Mouse (Mus musculus): ENCODE results near the gene Ptprk. TPM values are rescaled to one million over a fixed set of nuclear protein-coding genes. Genes with fewer than 3 reads are reported as not detected.

Gene Ptprk
- polyA plus RNA-seq, 1 experiment from 2014 or later, result 26.4 TPM

DNA sequence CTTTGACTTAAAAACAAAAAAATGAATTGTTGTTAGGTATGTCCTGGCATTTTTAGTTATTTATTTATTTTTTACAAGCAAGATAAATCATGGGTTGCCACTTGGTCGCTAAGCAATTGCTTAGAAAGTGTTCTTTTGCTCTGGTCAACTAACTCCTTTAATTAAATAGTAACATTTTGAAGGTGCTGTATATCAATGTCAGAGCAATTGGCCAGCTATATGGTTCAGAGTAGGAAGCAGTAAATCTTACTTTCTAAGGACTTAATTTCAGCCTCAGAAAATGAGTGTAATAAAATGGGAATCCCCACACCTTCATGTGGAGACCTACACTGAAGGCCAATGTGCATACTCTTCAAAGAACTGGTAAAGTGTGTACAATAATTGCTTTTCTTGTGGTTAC is 300.3 kb downstream of the Ptprk start:
- Histone ChIP-seq H3K9me3 (replicated peaks) (no peaks in the 10 kb centered on the region), H3K4me2 (replicated peaks) (no peak overlapping the region)
- 87% methylated on average over 1 of the region's 1 CpGs for WGBS

DNA sequence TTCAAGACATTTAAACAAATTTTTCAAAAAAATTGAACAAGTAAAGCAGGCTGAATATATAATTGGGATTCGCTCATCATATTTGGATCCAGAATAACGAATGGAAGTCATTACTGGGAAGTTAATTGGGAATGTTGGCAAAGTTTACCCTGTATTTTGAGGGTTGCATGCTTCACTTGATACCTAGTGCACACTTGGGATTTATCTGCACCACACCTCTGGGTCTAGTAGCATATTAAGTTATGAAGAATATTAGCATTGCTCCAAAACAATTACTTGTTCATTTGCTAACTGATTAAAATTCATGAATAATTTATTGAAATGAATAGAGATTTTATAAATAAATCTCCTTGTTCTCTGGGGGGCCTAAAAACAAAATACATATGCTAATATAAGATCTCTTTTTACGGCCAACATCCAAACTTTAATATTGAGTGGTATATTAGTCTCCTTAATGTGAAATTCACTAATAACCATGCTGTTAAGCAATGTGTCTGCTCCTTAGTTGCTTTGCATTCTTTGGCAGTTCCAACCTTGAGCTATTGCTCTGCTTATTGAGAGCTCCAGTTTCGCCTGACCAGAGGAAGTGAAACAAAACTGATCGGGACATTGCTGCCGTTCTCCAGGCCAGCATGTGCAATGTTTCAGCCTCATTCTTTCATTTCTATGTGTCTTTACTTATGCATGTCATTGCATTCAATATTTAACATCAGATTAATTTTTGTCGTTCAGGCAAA is 305.3 kb downstream of the Ptprk start:
- 81% methylated on average over 7 of the region's 7 CpGs for WGBS
- H3K4me1 ChIP-seq, result no peaks in the 10 kb centered on the region
- no peaks in the 10 kb centered on the region for H3K36me3 ChIP-seq
- H3K4me2 ChIP-seq (replicated peaks), result no peak overlapping the region
- H3K9ac ChIP-seq, result no peak overlapping the region
- H3K4me3 ChIP-seq (replicated peaks), result no peak overlapping the region
- ATAC-seq (ENCODE audit: insufficient number of reproducible peaks, low FRiP score, low TSS enrichment, low read depth), result no peak
- H3K9me3 ChIP-seq (replicated peaks), result no peaks in the 10 kb centered on the region
- no peaks in the 10 kb centered on the region for H3K27me3 ChIP-seq
- no peak overlapping the region for H3K27ac ChIP-seq (replicated peaks)

More for the DNA sequence above, 300.3 kb downstream of the Ptprk start:
- Histone ChIP-seq H3K36me3 (no peaks in the 10 kb centered on the region), H3K27ac (replicated peaks) (no peak overlapping the region), H3K27me3 (no peaks in the 10 kb centered on the region), H3K9ac (no peak overlapping the region), H3K4me1 (no peaks in the 10 kb centered on the region), H3K4me3 (replicated peaks) (no peak overlapping the region)
- ATAC-seq (ENCODE audit: insufficient number of reproducible peaks, low FRiP score, low TSS enrichment, low read depth), result no peak

DNA sequence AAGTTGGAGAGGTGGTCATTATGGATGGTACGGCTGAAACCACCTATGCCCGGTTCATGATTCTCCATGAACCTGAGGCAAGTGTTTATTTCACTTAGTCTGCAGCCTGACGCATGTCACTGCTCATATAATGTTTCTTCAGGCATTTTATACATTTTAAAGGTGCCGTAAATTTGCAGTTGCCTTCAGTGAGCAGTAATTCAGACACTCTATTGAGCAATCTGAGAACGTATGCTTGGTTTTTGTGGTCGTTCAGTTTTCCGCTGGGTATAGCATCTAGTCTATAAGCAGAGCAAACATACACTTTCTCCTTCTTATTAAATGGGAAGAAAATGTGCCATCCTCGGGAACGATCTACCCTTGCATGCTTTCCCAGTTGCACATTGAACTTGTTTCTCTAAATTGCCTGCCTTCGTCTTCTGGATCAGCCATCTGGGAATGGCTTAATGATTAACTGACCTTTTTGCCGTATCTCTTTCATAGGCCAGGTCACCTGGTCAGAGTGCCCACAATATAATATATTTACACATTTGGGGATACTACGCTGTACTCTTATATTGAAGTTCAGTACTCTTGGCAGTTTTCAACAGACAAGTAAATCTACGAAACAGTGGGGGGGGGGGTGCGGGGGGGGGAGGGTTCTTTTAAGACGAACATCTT is 313.1 kb downstream of the Ptprk start:
- 75% methylated on average over 15 of the region's 15 CpGs for WGBS
- Histone ChIP-seq H3K4me1 (no peaks in the 10 kb centered on the region), H3K4me3 (replicated peaks) (no peak overlapping the region), H3K9ac (no peak overlapping the region), H3K27ac (replicated peaks) (no peak overlapping the region), H3K4me2 (replicated peaks) (no peak overlapping the region), H3K27me3 (no peaks in the 10 kb centered on the region), H3K9me3 (replicated peaks) (no peaks in the 10 kb centered on the region), H3K36me3 (no peaks in the 10 kb centered on the region)
- no peak for ATAC-seq (ENCODE audit: insufficient number of reproducible peaks, low FRiP score, low TSS enrichment, low read depth)

DNA sequence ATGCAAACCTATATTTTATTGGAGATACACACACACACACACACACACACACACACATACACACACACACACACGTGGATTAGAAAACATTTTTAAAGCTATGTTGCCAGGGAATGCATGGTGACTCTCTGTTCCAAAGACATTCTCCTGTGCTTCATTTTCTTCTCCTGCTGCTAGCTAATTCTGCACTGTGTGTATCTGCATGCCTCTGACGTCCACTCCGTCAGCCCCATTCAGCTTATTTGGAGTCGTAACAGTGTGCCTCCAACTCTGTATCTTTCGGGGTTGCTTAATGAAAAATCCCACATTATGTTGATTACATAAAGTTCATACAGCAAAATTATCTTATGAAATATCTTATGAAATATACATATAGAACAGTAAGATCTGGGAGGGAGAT is 316.5 kb downstream of the Ptprk start:
- ATAC-seq (ENCODE audit: insufficient number of reproducible peaks, low FRiP score, low TSS enrichment, low read depth), result no peak
- Histone ChIP-seq H3K9me3 (replicated peaks) (no peaks in the 10 kb centered on the region), H3K27me3 (no peaks in the 10 kb centered on the region), H3K36me3 (no peaks in the 10 kb centered on the region), H3K4me1 (no peaks in the 10 kb centered on the region), H3K4me2 (replicated peaks) (no peak overlapping the region), H3K27ac (replicated peaks) (no peak overlapping the region), H3K9ac (no peak overlapping the region), H3K4me3 (replicated peaks) (no peak overlapping the region)
- 88% methylated on average over 5 of the region's 5 CpGs for whole genome bisulfite sequencing

DNA sequence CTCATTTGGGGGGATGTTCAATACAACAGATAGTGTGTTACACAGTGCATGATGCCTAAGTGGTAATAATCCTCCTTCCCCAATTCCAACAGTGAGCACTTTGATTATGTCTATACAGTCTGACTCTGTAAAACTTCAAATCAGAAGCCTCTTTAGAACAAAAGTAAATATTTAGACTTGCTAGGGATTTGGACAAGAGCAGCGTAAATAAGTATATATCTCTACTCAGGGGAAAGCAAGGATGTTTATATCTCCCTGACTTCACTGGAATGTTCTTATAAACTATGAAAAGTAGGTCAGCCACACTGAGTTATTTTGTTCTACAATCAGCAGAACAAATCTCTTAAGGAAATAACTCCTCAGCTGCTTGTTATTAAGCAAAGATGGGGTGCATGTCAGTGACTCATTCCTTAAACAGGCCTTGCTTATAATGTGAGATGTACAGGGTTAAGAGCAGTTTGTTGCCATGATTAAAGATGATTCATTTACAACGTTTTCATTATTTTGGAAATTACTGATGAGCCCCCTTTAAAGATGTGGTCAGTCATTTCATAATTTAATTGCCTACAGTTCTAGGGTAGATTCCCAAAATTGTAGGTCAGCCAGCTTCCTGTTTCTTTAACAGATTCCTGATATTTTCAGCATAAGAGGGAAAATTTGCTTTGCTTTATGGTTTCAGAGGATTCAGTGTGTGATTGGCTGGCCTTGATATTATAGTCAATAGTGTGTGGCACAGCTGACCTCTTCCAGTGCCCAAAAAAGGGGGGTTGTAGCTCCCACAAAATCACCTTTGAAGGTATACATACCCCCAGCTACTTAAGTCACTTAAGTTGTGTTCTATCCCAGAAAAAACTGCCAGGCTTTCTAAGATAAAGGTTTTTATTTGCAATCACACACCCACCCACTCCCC is 321.2 kb downstream of the Ptprk start:
- no peaks in the 10 kb centered on the region for H3K9me3 ChIP-seq (replicated peaks)
- H3K9ac ChIP-seq, result no peak overlapping the region
- no peak overlapping the region for H3K4me3 ChIP-seq (replicated peaks)
- 35% methylated on average over 2 of the region's 2 CpGs for WGBS
- no peaks in the 10 kb centered on the region for H3K27me3 ChIP-seq
- no peaks in the 10 kb centered on the region for H3K36me3 ChIP-seq
- no peaks in the 10 kb centered on the region for H3K4me1 ChIP-seq
- no peak; the same call in 1 of the 2 replicates for ATAC-seq (ENCODE audit: insufficient number of reproducible peaks, low FRiP score, low TSS enrichment, low read depth)
- H3K27ac ChIP-seq (replicated peaks), result no peak overlapping the region
- H3K4me2 ChIP-seq (replicated peaks), result no peak overlapping the region

DNA sequence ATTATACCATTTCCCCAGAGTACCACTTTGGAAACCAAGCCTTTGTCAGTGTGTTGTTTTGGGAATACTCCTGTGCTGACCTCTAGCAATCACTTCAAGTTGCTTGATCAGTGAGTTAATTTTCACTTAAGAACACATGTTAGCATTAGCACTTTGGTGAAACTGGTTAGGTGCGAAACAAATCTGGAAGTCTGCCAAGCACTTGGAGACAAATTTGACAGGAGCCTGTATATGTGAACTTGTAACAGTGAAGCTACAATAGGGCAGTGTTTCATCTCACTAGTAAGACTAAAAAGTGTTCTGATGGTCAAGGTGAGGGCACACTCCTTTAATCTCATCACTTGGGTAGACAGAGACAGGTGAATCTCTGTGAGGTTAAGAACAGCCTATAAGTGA is 321.9 kb downstream of the Ptprk start:
- ATAC-seq (ENCODE audit: insufficient number of reproducible peaks, low FRiP score, low TSS enrichment, low read depth), result no peak
- Histone ChIP-seq H3K4me2 (replicated peaks) (no peak overlapping the region), H3K9me3 (replicated peaks) (no peaks in the 10 kb centered on the region), H3K9ac (no peak overlapping the region), H3K27ac (replicated peaks) (no peak overlapping the region), H3K36me3 (no peaks in the 10 kb centered on the region), H3K4me1 (no peaks in the 10 kb centered on the region), H3K4me3 (replicated peaks) (no peak overlapping the region), H3K27me3 (no peaks in the 10 kb centered on the region)
- 41% methylated on average over 1 of the region's 1 CpGs for WGBS

DNA sequence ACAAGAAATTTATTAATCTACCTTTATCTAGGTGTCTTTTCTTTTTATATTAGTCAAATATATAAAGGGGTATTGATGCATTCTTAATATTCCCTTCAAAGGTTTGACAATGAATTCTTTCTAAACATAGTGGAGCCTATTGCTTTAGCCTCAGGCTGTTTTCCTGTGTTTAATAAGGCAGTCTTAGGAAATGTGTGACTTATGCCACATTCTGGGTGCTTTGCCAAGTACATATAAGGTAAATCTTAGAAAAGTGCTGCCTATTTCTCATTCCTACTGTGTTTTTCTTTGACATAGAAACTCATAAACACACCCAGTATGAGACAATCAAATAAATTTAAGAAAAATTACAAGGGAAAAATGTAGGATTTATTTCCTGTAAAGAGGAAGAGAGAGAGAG is 327.2 kb downstream of the Ptprk start:
- ATAC-seq (ENCODE audit: insufficient number of reproducible peaks, low FRiP score, low TSS enrichment, low read depth), result no peak
- no peak overlapping the region for H3K27ac ChIP-seq (replicated peaks)
- H3K36me3 ChIP-seq, result no peaks in the 10 kb centered on the region
- H3K4me3 ChIP-seq (replicated peaks), result no peak overlapping the region
- H3K4me1 ChIP-seq, result no peaks in the 10 kb centered on the region
- no peaks in the 10 kb centered on the region for H3K9me3 ChIP-seq (replicated peaks)
- H3K9ac ChIP-seq, result no peak overlapping the region
- no peak overlapping the region for H3K4me2 ChIP-seq (replicated peaks)
- H3K27me3 ChIP-seq, result no peaks in the 10 kb centered on the region

DNA sequence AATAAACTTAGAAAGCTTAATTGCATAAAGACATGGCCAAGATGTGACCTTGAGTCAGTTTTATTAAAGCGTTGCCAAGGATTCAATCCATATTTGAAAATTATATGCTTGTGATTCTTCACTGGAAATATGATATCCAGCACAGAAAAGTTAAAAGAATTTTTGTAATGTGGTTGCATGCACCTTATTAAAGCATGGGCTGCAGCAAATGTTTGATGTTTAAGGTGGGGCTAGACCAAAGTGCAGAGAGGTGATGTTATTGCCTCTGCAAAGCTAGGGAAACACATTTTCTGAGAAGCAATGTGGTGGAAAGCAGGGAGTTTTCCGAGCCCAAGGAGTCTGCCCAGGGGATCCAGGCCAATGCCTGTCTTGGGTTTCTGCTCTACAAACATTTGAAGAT is 334.4 kb downstream of the Ptprk start:
- H3K36me3 ChIP-seq, result no peaks in the 10 kb centered on the region
- WGBS, result 28% methylated on average over 2 of the region's 2 CpGs

DNA sequence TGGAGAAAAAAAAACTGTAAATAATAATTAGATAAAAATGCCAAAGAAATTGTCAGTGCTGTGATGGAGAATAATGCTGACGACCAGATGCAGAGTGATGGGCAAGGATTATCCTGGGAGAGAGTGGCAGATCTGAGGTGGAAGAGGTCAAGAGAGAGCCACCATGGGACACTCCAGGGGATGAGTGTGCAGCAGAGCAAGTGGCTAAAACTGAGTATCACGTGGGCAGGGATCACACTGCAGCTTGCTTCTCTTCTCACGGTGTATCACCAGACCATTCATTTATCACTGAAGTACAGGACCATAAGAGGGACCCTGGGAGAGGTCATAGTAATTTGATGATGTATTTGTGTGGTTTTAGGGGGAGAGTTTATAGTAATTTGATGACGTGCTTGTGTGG is 340.2 kb downstream of the Ptprk start:
- Histone ChIP-seq H3K9ac (no peak overlapping the region), H3K9me3 (replicated peaks) (0 out of 2 replicates have a peak, but pooled peaks cover 3% of the 10 kb centered on the region), H3K4me3 (replicated peaks) (no peak overlapping the region), H3K4me1 (no peaks in the 10 kb centered on the region), H3K36me3 (no peaks in the 10 kb centered on the region), H3K27ac (replicated peaks) (no peak overlapping the region), H3K27me3 (no peaks in the 10 kb centered on the region), H3K4me2 (replicated peaks) (no peak overlapping the region)
- no peak for ATAC-seq (ENCODE audit: insufficient number of reproducible peaks, low FRiP score, low TSS enrichment, low read depth)
- WGBS, result 54% methylated on average over 4 of the region's 4 CpGs

More for the DNA sequence above, 334.4 kb downstream of the Ptprk start:
- Histone ChIP-seq H3K27me3 (no peaks in the 10 kb centered on the region), H3K9ac (no peak overlapping the region), H3K9me3 (replicated peaks) (no peaks in the 10 kb centered on the region), H3K27ac (replicated peaks) (no peak overlapping the region), H3K4me3 (replicated peaks) (no peak overlapping the region), H3K4me2 (replicated peaks) (no peak overlapping the region), H3K4me1 (no peaks in the 10 kb centered on the region)
- no peak for ATAC-seq (ENCODE audit: insufficient number of reproducible peaks, low FRiP score, low TSS enrichment, low read depth)

DNA sequence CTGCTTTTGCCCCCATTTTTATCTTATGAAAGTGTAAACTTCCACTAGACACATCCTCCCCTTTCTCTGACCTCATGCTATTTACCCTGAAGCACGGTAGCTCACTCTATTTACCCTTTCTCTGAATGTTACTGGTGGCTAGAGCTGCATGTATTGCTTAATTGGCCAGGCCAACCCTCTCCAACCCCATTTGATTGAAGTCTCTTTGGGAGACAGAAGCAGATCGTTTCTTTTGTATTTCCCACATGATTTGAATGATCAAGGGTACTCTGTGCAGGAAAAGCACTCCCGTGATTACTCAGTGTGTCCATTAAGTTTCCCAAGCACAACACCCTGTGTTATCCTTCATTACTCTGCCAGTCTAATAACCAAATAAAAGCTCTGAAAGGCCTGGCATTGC is 348.0 kb downstream of the Ptprk start:
- no peak overlapping the region for H3K27ac ChIP-seq (replicated peaks)
- H3K9me3 ChIP-seq (replicated peaks), result no peaks in the 10 kb centered on the region
- H3K9ac ChIP-seq, result no peak overlapping the region
- ATAC-seq (ENCODE audit: insufficient number of reproducible peaks, low FRiP score, low TSS enrichment, low read depth), result no peak
- 47% methylated on average over 3 of the region's 3 CpGs for WGBS
- H3K4me1 ChIP-seq, result no peaks in the 10 kb centered on the region
- no peaks in the 10 kb centered on the region for H3K36me3 ChIP-seq
- H3K27me3 ChIP-seq, result no peaks in the 10 kb centered on the region
- H3K4me2 ChIP-seq (replicated peaks), result no peak overlapping the region
- no peak overlapping the region for H3K4me3 ChIP-seq (replicated peaks)

DNA sequence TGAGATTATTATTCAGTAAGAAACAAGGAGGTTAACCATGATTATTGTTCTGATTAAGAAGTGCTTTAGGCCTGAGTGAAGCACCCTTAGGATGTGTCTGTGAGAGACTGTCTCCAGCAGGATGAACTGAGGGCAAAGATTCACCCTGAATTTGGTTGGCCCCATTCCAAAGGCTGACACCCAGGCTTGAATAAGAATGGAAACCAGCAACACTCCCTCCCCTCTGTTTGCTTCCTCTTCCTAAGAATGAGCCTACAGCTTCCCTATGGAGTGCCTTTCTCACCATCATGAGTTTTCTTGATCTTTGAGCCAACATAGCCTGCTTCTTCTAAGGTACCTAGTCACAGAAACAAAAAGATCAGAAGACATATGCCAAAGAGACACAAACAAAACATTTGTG is 350.8 kb downstream of the Ptprk start:
- H3K4me3 ChIP-seq (replicated peaks), result no peak overlapping the region
- H3K9ac ChIP-seq, result no peak overlapping the region
- H3K27ac ChIP-seq (replicated peaks), result no peak overlapping the region
- no peaks in the 10 kb centered on the region for H3K9me3 ChIP-seq (replicated peaks)
- no peak for ATAC-seq (ENCODE audit: insufficient number of reproducible peaks, low FRiP score, low TSS enrichment, low read depth)
- no peaks in the 10 kb centered on the region for H3K36me3 ChIP-seq
- H3K27me3 ChIP-seq, result no peaks in the 10 kb centered on the region
- H3K4me1 ChIP-seq, result no peaks in the 10 kb centered on the region
- no peak overlapping the region for H3K4me2 ChIP-seq (replicated peaks)

Data from embryonic facial prominence, embryonic 15.5 days (tissue).